Comparison of ENCODE assay signal across 9 mouse cellular contexts in the genomic region with DNA sequence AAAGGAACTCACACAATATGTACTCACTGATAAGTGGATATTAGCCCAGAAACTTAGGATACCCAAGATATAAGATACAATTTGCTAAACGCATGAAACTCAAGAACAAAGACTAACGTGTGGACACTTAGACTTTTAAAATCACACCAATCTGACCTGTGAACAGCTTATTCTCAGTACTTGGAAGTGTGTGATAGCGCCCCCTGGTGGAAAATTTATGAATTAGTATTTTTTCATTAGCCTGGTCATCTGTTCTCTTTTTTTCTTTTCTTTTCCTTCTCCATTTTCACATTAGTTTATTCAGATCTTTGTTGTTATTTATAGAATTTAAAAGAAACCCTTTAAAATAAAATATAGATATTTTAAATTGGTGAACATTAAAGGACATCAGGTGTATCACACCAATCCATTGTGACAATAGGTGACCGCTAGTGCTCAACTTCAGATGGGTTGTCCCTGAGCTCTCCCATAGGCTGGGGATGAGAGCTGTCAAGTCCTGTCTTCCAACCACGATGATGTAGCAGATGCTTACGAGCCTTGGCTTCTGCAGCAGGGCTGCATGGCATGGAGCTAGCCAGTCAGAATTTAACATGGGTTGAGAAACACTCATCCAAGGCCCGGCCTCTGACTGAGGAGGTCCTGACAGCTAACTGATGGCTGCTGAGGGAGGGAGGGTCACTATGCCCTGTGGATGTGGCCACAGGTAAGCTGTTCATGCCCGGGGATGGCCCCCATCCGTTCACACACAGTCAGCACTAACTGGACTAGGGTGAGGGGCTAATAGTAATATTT. TPM values are rescaled to one million over a fixed set of nuclear protein-coding genes. Genes with fewer than 3 reads are reported as not detected.
DNase-seq lines count a peak whose midpoint lies in the region; ATAC-seq and TF ChIP-seq lines count a peak whose summit lies in the region.
"Had no signal": no experiment of that assay in that cellular context is flagged by ENCODE, and none has a peak within 500 bp of the region (broad histone marks: within the 10 kb centered on the region; RNA-seq: fewer than 3 reads in every experiment).

No protein-coding gene starts in this region.

- H3K9me3 ChIP-seq in neural tube, embryonic 14.5 days (ENCODE audit: control insufficient read depth, low read length), result no peaks in the 10 kb centered on the region
- H3K9me3 ChIP-seq: stomach, embryonic 15.5 days had no signal

- peak; percentile 74 for TF ChIP-seq CTCF in gastrocnemius, adult 2 months (IDR thresholded peaks at IDR 0.05)

- H3K27ac ChIP-seq in gastrocnemius, adult 2 months, result no peak overlapping the region
- no peak overlapping the region for H3K27ac ChIP-seq in neural tube, embryonic 14.5 days (ENCODE audit: low read depth, low read length)
- H3K27ac ChIP-seq: stomach, embryonic 15.5 days had no signal

- H3K9ac ChIP-seq in neural tube, embryonic 14.5 days (replicated peaks; ENCODE audit: low read depth, low read length), result no peak overlapping the region
- H3K9ac ChIP-seq: stomach, embryonic 15.5 days had no signal

- no peaks in the 10 kb centered on the region for H3K4me1 ChIP-seq in neural tube, embryonic 14.5 days (ENCODE audit: control insufficient read depth, insufficient read depth, low read length)
- H3K4me1 ChIP-seq: stomach, embryonic 15.5 days had no signal

- intact Hi-C loops in gastrocnemius, adult 2 months (cut with DNase I), result loop anchor here (1.0 to 10.0 kb wide), 2 partner anchors 54 to 215 kb away; no protein-coding TSS in a partner anchor
- intact Hi-C loops in gastrocnemius, postnatal 36 days (cut with DNase I), result loop anchor here (2.0 to 10.0 kb wide), 2 partner anchors 53 to 215 kb away; no protein-coding TSS in a partner anchor

- no peak overlapping the region for H3K4me3 ChIP-seq in gastrocnemius, adult 2 months
- H3K4me3 ChIP-seq in neural tube, embryonic 14.5 days (ENCODE audit: low read depth, low read length), result no peak overlapping the region
- H3K4me3 ChIP-seq: stomach, embryonic 15.5 days had no signal

- H3K36me3 ChIP-seq in neural tube, embryonic 14.5 days (ENCODE audit: control insufficient read depth, insufficient read depth, low read length), result no peaks in the 10 kb centered on the region
- H3K36me3 ChIP-seq: stomach, embryonic 15.5 days had no signal

- DNase-seq in gastrocnemius, adult 2 months, result no peak
- no peak for DNase-seq in gastrocnemius, postnatal 36 days
- no peak for DNase-seq in neural tube, embryonic 10.5 days (ENCODE audit: extremely low spot score, low spot score)
- DNase-seq in thymus, postnatal 14 days, result no peak
- no peak for DNase-seq in right cerebral cortex, adult 2 months (ENCODE audit: low spot score in 2 of 2)

- WGBS in neural tube, embryonic 14.5 days, result 56% methylated on average over 9 of the region's 9 CpGs

- H3K27me3 ChIP-seq in neural tube, embryonic 14.5 days (ENCODE audit: control insufficient read depth, insufficient read depth, low read length), result no peaks in the 10 kb centered on the region
- H3K27me3 ChIP-seq: stomach, embryonic 15.5 days had no signal

- no peak overlapping the region for H3K4me2 ChIP-seq in neural tube, embryonic 14.5 days (ENCODE audit: low read depth, low read length)
- H3K4me2 ChIP-seq: stomach, embryonic 15.5 days had no signal

- peak; percentile 31; the same call in 1 of the 2 replicates for ATAC-seq in neural tube, embryonic 14.5 days (ENCODE audit: low read depth)
- ATAC-seq in erythroblast, adult 5-6 weeks (replicated peaks; ENCODE audit: low FRiP score, poor library complexity, severe bottlenecking), result 0 out of 2 replicates have a peak, but pooled peaks have one; percentile 59
- peak; percentile 59; the same call in 1 of the 2 replicates for ATAC-seq in neutrophil, adult 5-6 weeks (ENCODE audit: extremely low read depth, insufficient number of reproducible peaks, low FRiP score, poor library complexity, severe bottlenecking)

RNA-seq across cellular contexts. Expression of gene Gne, which starts 35.6 kb away (rescaled TPM):
- total RNA-seq in gastrocnemius, adult 2 months (2021), result 10 to 100 TPM; 11.6 to 12.5 TPM
- 10 to 100 TPM in 1 of 2 experiments, 1 to 10 TPM in 1; 8.1 to 11.8 TPM for total RNA-seq in gastrocnemius, postnatal 36 days (2021)
- 27.0 and 31.8 TPM in 2 replicates for polyA plus RNA-seq in neural tube, embryonic 14.5 days (2014; fragmentation: Nextera tagmentation; extraction: Ambion mirVana)
- 0.77 and 9.4 TPM in 2 replicates for total RNA-seq in erythroblast, adult 5-6 weeks (2015; ENCODE audit: low replicate concordance)
- 6.6 and 8.6 TPM in 2 replicates for total RNA-seq in erythroblast, adult 5-6 weeks (2017; ENCODE audit: low replicate concordance)
- 22.9 and 23.8 TPM in 2 replicates for total RNA-seq in neutrophil, adult 5-6 weeks (2017)
